Mouse (Mus musculus): Measurements from ENCODE around the gene Uchl5. TPM values are rescaled to one million over a fixed set of nuclear protein-coding genes. Genes with fewer than 3 reads are reported as not detected.
A peak's percentile ranks its signal among the peaks of the same experiment; 100 is the strongest.

Gene Uchl5
- 10 to 100 TPM; 63.2 to 68.9 TPM for polyA plus RNA-seq (2017; shearing (Covaris generic))

DNA sequence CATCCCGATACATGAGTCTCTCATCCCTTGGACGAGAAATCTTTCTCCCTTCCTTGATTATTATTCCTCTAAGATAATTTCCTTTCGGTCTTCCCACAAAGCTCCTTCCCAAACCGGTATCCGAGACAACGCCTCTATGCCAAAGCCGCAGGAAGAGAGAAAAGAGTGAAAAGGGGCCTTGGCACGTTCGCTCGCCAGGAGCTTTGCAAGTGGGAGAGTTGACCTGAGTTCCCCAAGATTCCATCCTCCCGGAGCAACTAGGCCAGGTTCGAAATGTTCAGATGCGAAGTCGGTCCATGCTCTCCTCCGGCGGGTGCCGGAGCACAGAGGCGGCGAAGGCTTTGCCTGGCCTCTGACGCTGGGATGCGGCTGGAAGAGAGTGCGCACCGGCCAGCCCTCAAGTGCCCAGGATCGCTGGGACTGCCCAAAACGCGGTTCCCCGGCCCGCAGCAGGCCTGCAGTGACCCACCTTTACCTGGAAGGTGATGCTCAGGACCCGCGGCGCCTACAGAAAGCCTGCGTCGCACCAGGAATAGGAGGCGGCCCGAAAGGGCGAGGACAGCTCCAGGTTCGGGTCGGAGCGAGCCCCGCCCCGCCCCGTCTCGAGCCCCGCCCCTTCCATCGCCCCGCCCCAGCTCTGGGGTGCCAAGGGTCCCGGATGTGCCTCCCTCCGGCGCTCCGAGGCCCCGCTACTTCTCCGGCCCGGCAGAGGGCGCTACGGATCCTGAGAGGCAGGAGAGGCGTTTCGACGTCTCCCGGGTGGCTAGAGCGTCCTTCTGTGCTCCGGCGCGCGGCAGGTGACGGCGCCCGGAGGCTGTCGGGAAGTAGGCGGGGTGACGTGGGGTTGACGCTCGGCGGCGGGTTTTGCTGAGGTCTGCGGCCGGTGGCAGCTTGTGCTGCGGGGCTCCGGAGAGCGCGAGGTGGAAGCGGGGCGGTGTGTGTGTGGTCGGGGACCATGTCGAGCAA lies at the start of gene Uchl5, which contains the start of gene Trove2:
Gene Uchl5 (plus strand): TSS at position 827 of the 966 bp plus-strand sequence.
Gene Trove2 (minus strand): TSS at position 623 of the 966 bp plus-strand sequence.
- ATAC-seq: peak; percentile 92

DNA sequence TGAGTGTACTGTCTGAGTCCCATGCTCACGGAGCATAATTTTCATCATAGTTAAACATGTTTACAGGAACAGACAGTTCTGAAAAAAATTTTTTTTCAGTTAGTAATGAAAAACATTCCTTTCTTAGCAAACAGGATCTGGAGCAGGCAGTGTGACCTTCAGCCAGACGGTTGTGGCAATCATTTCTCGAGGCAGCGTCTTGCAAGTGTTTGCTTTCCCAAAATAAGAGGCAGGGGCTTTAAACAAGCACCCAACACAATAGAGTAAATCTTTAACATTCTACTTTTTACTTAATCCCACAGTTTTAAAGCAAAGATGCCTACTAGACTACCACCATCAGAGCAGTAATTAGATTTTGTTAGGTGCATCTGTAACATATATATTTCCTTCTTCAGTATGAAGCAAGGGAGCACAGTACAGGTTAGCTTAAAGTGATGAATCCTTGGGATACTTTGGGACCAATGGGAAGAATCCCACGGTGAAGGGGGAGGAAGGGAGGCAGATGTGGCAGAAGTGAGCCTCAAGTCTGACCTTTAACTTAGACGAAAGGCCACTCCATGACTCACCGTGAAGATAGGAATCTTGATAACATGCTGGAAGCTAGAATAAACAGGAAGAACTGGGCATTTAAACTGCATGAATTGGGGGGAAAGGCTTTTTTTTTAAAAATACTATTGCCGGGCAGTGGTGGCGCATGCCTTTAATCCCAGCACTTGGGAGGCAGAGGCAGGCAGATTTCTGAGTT lies 49.2 kb upstream of the Uchl5 start:
- no peak for ATAC-seq

DNA sequence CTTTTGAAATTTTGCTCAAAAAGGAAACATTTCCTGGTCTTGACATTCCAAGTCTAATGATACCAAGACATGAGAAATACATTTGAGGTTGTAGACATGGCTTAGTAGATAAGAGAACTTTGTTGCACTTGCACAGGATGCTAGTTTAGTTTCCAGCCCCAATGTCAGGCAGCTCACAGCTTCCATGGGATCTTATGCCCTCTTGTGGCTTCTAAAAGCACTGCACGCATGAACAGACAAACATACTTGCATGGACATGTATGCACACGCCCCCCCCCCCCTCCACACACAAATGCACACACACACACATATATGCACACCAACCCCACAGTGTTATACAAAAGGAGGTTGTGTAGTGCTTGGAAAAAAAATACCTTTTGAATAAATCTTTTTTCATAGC lies 46.2 kb upstream of the Uchl5 start:
- peak; percentile 69 for ATAC-seq

DNA sequence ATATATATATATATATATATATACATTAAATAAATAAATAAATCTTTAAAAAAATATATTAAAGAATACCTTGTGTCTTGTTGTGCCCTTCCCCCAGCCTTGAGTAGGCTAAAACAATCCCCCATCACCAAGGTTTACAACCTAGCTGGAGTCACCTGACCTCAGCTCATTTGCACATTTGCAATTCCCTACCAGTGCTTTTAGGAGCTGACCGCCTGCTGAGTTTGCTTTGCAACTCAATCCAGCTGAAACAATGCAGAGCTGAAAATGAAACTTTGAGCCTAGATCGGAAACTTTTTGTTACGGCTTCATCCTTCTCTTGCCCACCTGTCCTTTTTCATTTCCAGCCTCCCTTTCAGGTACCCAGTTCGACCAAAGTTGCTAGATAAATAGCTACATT lies 45.4 kb upstream of the Uchl5 start:
- ATAC-seq: no peak

DNA sequence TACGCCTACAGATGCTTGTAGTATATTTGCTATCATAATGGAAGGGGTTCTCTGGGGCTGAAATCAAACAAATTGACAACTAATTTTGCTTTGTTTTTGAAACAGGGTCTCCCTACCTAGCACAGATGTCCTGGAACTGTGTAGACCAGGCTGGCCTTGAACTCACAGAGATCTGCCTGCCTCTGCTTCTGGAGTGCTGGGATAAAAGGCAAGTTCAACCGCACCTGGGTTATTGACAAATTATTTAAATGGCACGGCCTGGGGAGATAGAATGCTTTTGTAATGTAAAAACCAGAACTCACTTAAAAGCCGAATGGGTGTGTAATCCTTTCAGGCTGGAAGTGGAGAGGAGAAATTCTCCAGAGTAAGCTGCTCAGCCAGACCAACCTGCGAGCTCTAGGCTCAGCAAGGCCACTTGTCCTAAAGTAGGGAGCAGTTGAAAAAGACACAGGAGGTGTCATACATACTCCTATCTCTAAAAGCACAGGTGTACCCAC lies 43.1 kb upstream of the Uchl5 start:
- no peak for ATAC-seq

DNA sequence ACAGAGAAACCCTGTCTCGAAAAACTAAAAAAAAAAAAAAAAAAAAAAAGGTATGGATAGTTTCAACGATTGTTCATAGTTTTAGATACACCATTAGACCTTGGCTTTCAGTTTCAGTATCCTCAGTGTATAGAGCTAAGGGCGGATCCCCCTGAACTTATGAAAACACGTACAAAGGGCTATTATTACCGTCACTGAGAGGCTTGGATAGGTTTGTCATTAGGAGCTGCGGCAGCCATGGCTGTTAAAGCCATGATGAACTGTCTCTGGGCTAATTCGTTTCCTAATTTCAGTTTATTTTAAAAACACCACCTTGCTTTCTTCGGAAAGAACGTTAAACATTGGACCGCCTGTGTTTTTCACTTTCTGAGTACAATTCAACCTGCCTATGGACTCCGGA lies 38.3 kb upstream of the Uchl5 start:
- ATAC-seq: peak; percentile 53

DNA sequence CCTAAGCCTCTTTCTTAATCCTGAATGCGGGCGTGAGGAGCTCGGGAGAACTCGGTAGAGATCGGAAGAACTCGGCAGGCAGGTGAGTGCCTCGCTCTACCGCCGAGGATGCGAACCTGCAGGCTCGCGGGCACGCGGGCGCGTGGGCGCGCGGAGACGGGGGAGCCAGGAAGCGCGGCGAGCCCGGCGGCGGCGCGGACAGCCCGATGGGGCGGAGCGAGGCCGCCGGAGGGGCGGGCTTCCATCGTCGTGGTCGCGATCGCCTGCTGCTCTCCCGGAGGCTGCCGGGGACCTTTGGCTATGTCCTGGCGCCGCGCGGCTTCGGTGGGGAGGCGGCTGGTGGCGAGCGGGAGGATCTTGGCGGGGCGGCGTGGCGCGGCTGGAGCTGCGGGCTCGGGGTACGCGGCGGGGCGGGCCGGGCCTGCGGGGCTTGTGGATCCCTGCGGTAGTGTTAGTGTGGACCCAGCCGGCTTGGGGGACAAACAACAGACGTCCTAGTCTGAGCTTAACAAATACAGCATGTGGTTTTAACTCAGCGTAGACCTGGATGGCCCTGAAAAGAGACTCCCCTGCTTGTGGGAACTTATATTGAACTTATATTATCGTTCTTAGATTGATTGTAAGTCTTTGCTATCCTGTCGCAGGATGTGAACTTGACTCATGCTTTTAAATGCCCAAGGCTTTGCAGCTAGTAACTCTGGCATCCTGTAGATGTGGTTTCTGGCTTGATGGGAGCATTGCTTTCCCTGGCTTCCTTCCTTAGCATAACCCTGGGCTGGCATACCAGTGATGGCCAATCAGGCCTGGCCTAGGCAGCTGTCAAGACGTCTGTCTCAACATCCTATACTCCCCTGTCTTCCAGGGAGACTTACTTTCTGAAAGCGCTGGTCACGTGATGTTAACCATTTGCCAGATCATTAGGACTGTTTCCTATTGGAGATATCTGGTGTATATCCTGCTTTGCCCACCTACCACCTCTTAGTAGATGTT lies 37.4 kb upstream of the Uchl5 start:
- ATAC-seq: peak; percentile 89

DNA sequence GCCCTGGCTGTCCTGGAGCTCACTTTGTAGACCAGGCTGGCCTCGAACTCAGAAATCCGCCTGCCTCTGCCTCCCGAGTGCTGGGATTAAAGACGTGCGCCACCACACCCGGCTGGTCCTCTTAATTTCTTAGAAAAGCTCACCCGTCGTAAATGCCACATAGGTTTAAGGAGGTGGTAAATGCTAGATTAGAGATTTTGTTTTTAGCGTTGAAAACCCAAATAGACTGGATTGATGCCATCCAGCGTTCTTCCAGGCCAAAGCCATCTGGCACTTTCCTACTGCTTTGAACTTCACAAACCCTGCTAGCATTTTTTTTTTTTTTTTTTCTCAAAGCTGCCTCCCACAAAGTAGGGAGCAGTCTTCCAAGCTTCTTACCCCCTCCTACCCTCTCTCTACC lies 36.5 kb upstream of the Uchl5 start:
- no peak for ATAC-seq

DNA sequence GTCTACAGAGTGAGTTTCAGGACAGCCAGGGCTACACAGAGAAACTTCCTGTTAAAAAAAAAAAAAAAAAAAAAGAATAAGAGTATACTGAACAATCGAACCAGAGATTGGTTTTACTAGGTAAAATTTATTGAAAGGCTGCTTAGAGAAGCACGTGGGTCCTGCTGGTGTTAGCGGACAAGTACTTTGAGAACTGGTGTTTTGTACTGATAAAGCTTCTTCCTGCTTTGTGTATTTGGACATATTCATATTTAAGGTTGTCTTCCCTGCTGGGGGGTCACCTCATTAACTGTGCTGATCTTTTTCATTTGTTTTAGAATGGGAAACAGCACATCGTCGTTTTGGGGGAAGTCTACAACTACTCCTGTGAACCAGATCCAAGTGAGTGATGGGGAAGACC lies 35.7 kb upstream of the Uchl5 start:
- no peak for ATAC-seq

DNA sequence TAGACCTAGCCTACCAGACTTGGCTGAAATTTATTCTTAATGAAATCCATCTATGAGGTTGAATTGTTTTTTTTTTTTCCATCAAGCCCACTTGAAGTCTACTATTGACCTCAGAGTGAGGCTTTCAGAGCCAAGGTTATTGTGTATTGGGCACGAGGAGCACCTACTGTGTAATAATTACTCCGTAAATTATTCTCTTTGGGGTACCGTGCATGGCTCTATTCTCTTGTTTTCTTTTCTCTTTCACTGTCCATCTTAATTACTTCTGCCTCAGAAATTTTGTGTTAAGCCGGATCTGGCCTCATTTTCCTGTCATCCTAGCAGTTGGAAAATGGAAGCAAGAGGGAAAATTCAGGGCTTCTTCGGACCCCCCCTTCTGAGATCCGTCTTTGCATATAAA lies 34.9 kb upstream of the Uchl5 start:
- no peak for ATAC-seq

DNA sequence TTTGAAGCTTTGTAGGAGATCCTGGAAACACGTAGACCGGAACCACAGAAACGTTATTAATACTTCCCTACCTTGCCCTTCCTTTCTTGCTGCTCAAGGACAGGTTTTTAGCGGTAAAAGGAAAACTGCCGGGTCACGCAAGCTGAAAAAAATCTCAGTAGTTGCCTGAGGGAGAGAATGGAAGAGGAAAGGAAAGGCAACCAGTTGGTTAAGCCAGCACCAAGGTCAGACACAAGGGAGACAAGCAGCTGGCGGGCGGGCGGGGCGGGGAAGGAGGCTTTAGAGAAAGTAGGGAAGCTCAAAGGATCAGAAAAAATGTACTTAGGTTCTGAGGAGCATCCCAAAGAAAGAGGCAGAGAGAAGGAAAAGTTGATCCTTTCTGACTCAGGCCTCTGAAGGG lies 31.2 kb upstream of the Uchl5 start:
- ATAC-seq: no peak

DNA sequence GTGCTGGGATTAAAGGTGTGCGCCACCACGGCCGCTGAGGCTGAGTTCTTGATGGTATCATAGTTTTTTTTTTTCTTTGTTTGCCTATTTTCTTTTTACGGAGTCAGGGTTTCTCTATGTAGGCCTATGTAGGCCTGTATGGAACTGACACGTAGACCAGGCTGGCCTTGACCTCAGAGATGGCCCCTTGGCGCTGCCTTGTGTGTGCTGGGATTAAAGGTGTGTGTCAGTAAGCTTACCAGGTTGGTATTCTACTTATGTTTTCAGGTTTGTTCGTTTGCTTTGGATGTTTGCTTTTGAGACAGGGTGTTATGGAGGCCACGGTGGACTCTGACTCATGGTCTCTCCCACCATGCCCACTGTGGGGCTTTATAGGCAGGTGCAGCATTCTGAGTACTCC lies 14.9 kb upstream of the Uchl5 start:
- no peak for ATAC-seq

DNA sequence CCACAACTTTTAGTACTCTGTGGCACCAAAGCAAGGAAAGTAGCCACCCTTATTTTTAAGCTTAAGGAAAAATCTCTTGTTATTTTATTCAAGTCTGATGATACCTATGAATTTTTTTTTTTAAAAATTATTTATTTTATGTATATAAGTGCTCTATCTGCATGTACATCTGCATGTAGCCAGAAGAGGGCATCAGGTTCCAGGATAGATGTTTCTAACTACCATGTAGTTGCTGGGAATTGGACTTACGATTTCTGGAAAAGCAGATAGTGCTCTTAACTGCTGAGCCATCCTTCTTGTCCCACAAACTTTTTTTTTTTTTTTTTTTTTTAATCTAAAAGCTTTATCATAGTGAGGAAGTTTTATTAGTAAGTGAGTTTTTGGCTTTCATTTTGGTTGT lies 12.6 kb upstream of the Uchl5 start:
- no peak for ATAC-seq

DNA sequence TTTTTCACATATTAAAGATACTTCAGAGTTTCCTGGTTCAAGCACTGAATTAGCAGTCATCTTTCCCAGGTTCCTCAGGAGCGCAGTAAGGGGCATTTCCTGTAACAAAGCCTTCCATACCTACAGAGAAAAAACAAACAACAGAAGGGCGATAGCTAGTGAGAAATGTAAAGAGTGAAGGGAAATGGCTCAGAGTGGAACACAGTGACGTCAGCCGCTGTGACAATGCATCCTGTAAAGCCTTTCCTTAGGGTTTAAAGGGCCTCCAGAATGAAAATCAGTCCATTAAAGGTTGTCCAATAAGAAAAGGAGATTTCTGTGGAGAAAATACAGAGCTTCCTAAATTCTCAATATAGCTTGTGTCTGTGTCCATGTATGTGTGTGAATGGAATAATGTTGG lies 11.3 kb upstream of the Uchl5 start:
- ATAC-seq: no peak

DNA sequence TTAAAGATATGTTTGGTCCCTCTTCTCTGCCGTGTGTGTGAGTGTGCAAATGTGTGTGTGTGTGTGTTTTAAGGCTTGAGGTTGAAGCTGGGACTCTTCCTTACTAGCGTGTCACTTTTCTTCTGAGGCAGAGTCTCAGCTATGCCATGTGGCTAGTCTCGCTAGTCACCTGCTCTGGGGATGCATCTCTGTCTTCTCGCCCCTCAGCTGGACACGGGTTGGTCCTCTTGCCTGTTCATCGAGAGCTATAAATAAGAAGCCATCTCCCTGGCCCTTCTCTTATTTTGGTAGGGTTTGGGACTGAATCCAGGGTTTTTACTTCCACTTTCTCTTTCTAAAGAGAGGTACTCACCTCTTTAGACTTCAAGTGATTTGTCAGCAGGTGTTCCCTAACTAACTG lies 10.8 kb upstream of the Uchl5 start:
- ATAC-seq: no peak

DNA sequence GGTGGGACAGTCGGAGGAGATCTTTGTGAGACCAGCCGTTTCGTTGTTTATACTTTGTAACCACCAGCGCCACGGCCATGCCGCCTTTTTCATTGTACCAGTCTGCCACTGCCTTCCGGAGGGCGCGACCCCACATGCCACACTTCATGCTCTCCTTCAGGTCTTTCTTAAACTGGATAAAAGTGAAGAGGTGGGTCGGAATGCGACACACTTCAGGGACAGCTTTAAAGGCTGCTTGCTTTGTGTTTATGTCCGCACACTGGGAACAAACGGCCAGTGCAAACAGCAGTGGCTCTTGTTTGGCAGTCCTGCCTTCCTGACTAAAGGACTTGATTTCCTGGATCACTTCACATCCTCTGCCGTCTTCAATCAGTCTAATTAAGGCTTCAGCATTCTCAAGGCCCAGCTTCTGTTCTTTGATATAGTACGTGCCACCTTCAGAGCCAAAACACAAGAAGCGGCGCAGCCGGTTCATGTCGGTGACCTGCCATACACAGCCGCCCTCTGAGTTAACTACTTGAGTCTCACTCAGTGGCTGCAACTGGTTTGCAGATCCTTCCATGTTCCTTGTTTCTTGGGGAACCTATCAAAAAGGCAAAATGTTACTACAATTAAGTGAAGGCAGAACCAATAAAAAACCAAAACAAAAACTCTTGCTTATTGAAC lies 6.5 kb upstream of the Uchl5 start:
- ATAC-seq: no peak

DNA sequence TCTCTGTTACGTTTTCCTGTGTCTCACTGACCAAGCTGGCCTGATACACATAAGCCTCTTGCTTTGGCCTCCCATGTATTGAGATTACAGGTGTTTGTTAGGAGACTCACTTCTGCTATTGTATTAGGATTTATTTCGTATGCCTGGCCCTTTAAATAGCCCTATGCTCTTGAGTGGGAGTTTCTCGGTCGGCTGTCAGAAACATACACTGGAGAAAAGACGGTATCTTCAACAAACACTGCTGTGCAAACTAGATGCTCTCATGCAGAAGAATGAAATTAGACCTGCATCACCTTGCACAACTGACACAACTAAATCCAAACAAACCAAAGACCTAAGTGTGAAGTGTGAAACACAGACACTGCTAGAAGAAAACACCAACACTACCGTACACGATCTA lies 4.0 kb upstream of the Uchl5 start:
- ATAC-seq: no peak

DNA sequence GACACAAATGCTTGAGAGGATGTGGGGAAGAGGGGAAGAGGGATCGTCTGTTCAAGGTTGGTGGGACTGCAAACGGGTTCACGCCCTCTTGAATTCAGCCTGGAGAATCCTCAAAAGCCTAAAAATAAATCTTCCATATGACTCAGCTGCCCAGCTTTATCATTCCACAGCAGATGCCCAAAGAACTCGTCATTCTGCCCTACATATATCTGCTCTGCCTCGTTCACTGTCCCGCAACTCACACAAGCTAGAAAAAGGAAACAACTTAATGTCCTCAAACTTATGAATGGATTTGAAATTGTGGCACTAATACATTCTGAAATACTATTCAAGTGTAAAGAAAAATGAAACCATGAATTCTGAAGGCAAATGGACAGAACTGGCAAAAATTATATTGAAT lies 3.2 kb upstream of the Uchl5 start:
- no peak for ATAC-seq

DNA sequence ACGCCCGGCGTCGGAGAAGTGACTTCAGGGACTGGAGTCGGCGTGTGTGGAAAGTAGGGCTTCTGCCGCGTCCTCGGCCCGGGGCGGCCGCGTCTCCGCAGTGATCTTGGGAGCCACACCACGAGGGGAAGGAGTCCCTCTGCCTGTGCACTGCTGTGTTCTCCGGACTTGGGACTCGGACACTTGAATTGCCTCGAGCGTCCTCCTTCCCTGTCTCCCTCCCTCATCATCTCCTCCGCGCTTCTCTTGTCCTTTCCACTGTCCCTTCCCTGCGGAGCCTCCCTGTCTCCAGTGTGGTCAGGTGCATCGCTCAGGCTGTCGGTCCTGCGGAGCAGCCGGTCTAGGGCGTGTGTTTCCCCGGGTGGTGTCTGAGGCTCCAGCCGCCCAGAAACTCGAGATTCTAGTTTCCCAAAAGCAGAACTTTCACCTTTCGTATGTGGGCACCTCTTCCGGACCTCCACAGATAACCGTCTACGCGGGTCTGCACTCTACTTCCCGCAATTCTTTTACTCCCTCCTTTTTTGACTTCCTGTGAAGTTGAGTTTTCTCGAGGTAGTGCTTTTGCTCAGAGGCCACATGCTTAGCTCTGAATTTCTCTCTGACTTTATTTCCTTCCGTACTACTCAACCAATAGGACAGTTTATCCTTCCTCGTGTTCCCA lies 616 bp downstream of the Uchl5 start:
- peak; percentile 17 for ATAC-seq

DNA sequence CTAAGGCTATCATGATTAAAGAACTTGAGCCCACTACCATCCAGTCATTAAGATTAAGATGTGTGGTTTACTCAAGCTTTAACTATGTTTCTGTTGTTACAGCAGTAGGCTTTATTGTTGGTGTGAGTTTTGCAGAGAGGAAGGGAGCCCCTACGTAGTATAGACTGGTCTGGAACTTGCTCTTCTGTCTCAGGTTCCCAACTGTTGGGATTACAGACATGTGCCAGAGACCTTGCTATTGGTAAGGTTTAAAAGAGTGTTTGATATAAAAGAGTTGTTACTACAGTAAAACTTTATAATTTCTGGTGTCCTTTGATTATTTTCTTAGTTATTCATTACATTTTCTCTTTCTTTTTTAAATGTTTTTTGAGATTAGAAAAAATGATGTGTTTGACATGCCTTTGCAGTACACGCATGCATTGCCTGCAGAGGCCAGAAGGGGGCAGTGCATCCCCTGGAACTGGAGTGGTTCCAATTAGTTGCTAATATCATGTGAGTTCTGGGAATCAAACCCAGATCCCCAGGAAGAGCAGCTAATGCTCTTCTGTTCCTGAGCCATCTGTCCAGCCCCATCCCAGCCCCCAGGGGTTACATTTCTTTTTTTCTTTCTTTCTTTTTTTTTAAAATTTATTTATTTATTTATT lies 11.6 kb downstream of the Uchl5 start:
- peak; percentile 92 for ATAC-seq

DNA sequence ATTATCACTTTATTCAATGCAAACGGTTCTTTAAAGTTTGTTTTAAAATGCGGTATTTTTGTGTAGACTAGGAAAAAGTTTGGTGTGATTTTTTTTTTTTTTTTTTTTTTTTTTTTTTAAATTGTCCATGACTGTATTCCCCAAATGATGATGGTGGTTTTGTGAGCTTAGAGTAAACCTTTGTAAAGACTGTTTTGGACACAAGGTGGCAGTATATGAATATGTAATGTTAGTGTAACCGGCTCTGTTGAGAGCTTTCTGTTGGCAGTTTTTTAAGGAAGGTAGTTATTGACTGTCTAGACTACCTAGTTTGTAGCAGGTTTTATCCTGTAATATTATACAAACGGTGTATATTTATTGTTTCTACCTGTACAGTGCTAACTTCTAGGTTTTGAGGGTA lies 26.5 kb downstream of the Uchl5 start:
- ATAC-seq: peak; percentile 99
